Mouse (Mus musculus): ENCODE measurements around the gene Gm6377. TPM values are rescaled to one million over a fixed set of nuclear protein-coding genes. Genes with fewer than 3 reads are reported as not detected.

Gene Gm6377
- 0.05 and 0.06 TPM in 2 replicates for polyA plus RNA-seq (2015; fragmentation: Nextera tagmentation; extraction: Ambion mirVana)

DNA sequence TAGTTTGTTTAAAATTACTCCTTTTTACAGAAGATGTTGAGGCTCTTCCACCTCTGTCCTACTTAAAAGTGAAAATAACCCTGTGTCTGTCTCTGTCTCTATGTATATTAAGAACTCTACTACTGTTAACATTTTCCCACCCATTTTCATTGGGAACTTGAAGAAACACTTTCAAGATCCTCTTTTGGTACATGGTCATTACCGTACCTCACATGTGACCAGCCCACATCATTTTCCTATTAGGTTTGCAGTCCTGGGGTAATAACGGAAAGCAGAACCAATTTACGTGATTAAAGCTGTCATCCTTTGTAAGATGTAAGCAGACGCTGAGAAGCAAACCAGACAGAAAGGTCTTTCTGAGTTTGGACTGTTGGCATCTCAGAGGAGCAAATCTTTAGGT lies at the start of gene Gm6377:
TSS of gene Gm6377 (plus strand) at position 289 of the 400 bp plus-strand sequence.
- WGBS = 84% methylated on average over 4 of the region's 4 CpGs
- Histone ChIP-seq H3K4me2 (no peak within 1 kb of the TSS), H3K4me3 (no peak within 1 kb of the TSS), H3K27me3 (no peaks in the 10 kb centered on the region), H3K4me1 (replicated peaks) (no peaks in the 10 kb centered on the region), H3K27ac (replicated peaks) (no peak within 1 kb of the TSS), H3K9me3 (no peaks in the 10 kb centered on the region), H3K9ac (no peak within 1 kb of the TSS), H3K36me3 (no peaks in the 10 kb centered on the region)
- ATAC-seq (ENCODE audit: low FRiP score, low read depth) = no peak

- Histone ChIP-seq H3K4me1 (replicated peaks) (no peaks in the 10 kb centered on the region), H3K4me3 (no peak overlapping the region), H3K9ac (no peak overlapping the region), H3K36me3 (no peaks in the 10 kb centered on the region), H3K4me2 (no peak overlapping the region), H3K9me3 (no peaks in the 10 kb centered on the region), H3K27ac (replicated peaks) (no peak overlapping the region), H3K27me3 (no peaks in the 10 kb centered on the region)
- ATAC-seq (ENCODE audit: low FRiP score, low read depth) = no peak
- whole genome bisulfite sequencing = 96% methylated on average over 3 of the region's 3 CpGs
Measured at GRCm38 (mm10) chrX:109147108-109147507, 49.4 kb upstream of the Gm6377 start.

GRCm38 (mm10) chrX:109151228-109151627 lies 45.3 kb upstream of the Gm6377 start:
- H3K27me3 ChIP-seq = no peaks in the 10 kb centered on the region
- H3K27ac ChIP-seq (replicated peaks) = no peak overlapping the region
- no peak overlapping the region for H3K4me3 ChIP-seq
- H3K4me2 ChIP-seq = no peak overlapping the region
- no peaks in the 10 kb centered on the region for H3K9me3 ChIP-seq
- no peaks in the 10 kb centered on the region for H3K36me3 ChIP-seq
- no peaks in the 10 kb centered on the region for H3K4me1 ChIP-seq (replicated peaks)
- ATAC-seq (ENCODE audit: low FRiP score, low read depth) = no peak
- no peak overlapping the region for H3K9ac ChIP-seq
- 94% methylated on average over 2 of the region's 2 CpGs for WGBS

DNA sequence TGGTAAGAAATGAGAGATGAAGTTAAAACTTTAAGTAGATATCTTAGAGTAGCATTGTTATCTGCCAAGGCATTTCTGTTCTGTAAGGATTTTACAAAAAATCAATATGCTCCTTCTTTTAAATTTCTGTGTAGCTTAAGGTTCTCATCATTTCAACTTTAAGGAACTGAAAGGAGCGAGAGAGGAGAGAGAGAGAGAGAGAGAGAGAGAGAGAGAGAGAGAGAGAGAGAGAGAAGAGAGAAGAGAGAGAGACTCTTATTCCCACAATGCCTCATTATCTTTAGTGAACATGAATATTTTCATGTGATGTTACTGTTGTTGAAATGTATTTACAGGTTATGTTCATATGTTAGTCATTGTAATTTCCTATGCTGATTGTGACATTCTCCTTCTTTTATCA lies 36.2 kb upstream of the Gm6377 start:
- H3K36me3 ChIP-seq = no peaks in the 10 kb centered on the region
- no peak for ATAC-seq (ENCODE audit: low FRiP score, low read depth)
- H3K9me3 ChIP-seq = no peaks in the 10 kb centered on the region
- H3K27me3 ChIP-seq = no peaks in the 10 kb centered on the region
- 89% methylated on average over 1 of the region's 1 CpGs for WGBS
- H3K27ac ChIP-seq (replicated peaks) = no peak overlapping the region
- H3K9ac ChIP-seq = no peak overlapping the region
- no peak overlapping the region for H3K4me2 ChIP-seq
- no peak overlapping the region for H3K4me3 ChIP-seq
- no peaks in the 10 kb centered on the region for H3K4me1 ChIP-seq (replicated peaks)

GRCm38 (mm10) chrX:109160901-109161300 lies 35.7 kb upstream of the Gm6377 start:
- H3K36me3 ChIP-seq = no peaks in the 10 kb centered on the region
- no peak overlapping the region for H3K4me3 ChIP-seq
- H3K9me3 ChIP-seq = no peaks in the 10 kb centered on the region
- no peak overlapping the region for H3K4me2 ChIP-seq
- no peak for ATAC-seq (ENCODE audit: low FRiP score, low read depth)
- 88% methylated on average over 4 of the region's 4 CpGs for WGBS
- H3K27ac ChIP-seq (replicated peaks) = no peak overlapping the region
- H3K4me1 ChIP-seq (replicated peaks) = no peaks in the 10 kb centered on the region
- H3K27me3 ChIP-seq = no peaks in the 10 kb centered on the region
- no peak overlapping the region for H3K9ac ChIP-seq

DNA sequence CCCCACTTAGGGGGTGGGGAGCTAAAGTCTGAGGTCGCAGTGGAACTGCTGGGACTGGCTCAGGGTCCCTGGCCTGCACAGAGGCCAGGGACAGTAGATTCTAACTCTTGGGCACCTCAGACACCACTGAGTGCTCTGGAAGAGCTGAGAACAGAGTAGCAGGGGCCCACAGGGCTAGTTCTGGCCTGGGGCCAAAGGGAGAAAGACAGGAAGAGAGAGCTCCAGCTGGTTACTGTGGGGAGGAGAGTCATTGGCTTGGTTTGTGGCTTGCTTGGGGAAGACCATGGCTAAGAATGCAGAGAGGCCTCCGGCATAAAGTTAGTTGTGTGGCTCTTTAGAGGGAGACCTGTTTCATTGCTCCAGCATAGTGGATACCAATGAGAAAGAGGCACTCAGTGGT lies 21.5 kb upstream of the Gm6377 start:
- H3K27ac ChIP-seq (replicated peaks) = no peak overlapping the region
- no peak overlapping the region for H3K4me3 ChIP-seq
- no peaks in the 10 kb centered on the region for H3K36me3 ChIP-seq
- ATAC-seq (ENCODE audit: low FRiP score, low read depth) = no peak
- H3K9me3 ChIP-seq = no peaks in the 10 kb centered on the region
- H3K9ac ChIP-seq = no peak overlapping the region
- no peak overlapping the region for H3K4me2 ChIP-seq
- H3K4me1 ChIP-seq (replicated peaks) = no peaks in the 10 kb centered on the region
- no peaks in the 10 kb centered on the region for H3K27me3 ChIP-seq
- WGBS = 61% methylated on average over 2 of the region's 2 CpGs

GRCm38 (mm10) chrX:109175470-109175869 lies 21.1 kb upstream of the Gm6377 start:
- ATAC-seq (ENCODE audit: low FRiP score, low read depth) = no peak
- Histone ChIP-seq H3K9ac (no peak overlapping the region), H3K4me2 (no peak overlapping the region), H3K27ac (replicated peaks) (no peak overlapping the region), H3K4me1 (replicated peaks) (no peaks in the 10 kb centered on the region), H3K4me3 (no peak overlapping the region), H3K27me3 (no peaks in the 10 kb centered on the region), H3K9me3 (no peaks in the 10 kb centered on the region), H3K36me3 (no peaks in the 10 kb centered on the region)
- WGBS = 38% methylated on average over 3 of the region's 3 CpGs

DNA sequence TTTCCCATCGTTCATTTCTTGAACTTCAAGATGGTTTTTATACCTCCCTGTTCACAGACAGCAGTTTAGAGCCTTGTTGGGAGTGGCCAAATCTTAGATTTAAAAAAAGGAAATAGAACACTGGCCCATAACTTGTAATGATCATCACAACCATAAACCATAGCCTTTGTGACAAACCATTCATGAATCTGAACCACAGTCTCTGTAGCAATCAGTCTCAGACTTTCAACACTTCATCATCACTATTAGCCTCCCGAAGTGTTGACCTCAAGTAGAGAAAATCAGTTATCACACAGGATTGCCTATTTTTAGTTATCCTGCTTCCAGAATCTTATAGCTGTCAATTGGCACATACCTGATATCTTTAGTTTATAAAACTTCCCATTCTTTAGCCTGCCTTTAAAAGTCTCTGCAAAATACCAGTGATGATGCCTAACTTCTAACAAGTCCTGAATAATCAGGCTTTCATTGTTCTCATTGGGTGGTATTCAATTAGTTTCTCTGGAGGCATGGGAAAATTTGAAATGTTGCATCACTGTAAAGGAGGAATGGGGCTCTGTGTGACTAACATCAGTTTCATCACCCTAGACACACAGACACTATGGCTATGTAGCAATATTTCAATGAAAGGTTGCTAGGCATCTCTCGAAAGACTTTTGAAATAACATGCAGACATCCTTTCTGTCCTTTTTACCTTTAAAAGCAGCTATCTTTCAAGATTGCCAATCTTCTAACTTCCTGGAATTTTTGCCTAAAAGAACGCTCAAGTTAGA lies 11.7 kb upstream of the Gm6377 start:
- ATAC-seq (ENCODE audit: low FRiP score, low read depth) = no peak
- H3K4me2 ChIP-seq = no peak overlapping the region
- 87% methylated on average over 4 of the region's 4 CpGs for WGBS
- no peaks in the 10 kb centered on the region for H3K36me3 ChIP-seq
- H3K9ac ChIP-seq = no peak overlapping the region
- H3K4me3 ChIP-seq = no peak overlapping the region
- no peaks in the 10 kb centered on the region for H3K9me3 ChIP-seq
- H3K27ac ChIP-seq (replicated peaks) = no peak overlapping the region
- no peaks in the 10 kb centered on the region for H3K27me3 ChIP-seq
- no peaks in the 10 kb centered on the region for H3K4me1 ChIP-seq (replicated peaks)

- no peaks in the 10 kb centered on the region for H3K4me1 ChIP-seq (replicated peaks)
- H3K4me2 ChIP-seq = no peak overlapping the region
- no peak overlapping the region for H3K4me3 ChIP-seq
- no peaks in the 10 kb centered on the region for H3K27me3 ChIP-seq
- no peak for ATAC-seq (ENCODE audit: low FRiP score, low read depth)
- no peak overlapping the region for H3K9ac ChIP-seq
- 92% methylated on average over 4 of the region's 4 CpGs for WGBS
- H3K36me3 ChIP-seq = no peaks in the 10 kb centered on the region
- H3K9me3 ChIP-seq = no peaks in the 10 kb centered on the region
- H3K27ac ChIP-seq (replicated peaks) = no peak overlapping the region
Measured at GRCm38 (mm10) chrX:109189607-109190006, 6.9 kb upstream of the Gm6377 start.

- WGBS = 68% methylated on average over 4 of the region's 4 CpGs
- Histone ChIP-seq H3K27ac (replicated peaks) (no peak overlapping the region), H3K27me3 (no peaks in the 10 kb centered on the region), H3K4me1 (replicated peaks) (no peaks in the 10 kb centered on the region), H3K9me3 (no peaks in the 10 kb centered on the region), H3K4me2 (no peak overlapping the region), H3K4me3 (no peak overlapping the region), H3K36me3 (no peaks in the 10 kb centered on the region), H3K9ac (no peak overlapping the region)
- ATAC-seq (ENCODE audit: low FRiP score, low read depth) = no peak
Measured at GRCm38 (mm10) chrX:109190969-109191368, 5.6 kb upstream of the Gm6377 start.

DNA sequence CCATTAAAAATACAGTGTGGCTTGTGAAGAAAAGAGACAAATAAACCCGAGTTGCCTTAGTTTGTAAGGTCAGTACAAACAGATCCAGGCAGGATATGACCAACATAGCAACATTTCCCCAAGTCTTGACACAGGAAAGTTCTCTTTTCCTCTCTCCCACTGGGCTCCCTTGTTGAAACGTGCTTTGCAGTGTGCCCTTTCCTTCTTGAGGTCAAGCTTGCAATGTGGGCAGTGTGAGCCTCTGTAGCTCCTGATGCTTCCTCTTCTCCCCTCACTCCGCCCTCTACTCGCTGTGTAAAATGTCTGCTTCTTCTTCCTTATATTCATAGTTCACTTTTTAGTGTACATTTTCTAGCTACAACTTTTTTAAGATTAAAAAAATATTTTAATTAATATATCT lies 5.1 kb upstream of the Gm6377 start:
- no peaks in the 10 kb centered on the region for H3K9me3 ChIP-seq
- no peaks in the 10 kb centered on the region for H3K4me1 ChIP-seq (replicated peaks)
- no peaks in the 10 kb centered on the region for H3K36me3 ChIP-seq
- no peaks in the 10 kb centered on the region for H3K27me3 ChIP-seq
- no peak overlapping the region for H3K4me2 ChIP-seq
- no peak for ATAC-seq (ENCODE audit: low FRiP score, low read depth)
- no peak overlapping the region for H3K27ac ChIP-seq (replicated peaks)
- WGBS = 66% methylated on average over 4 of the region's 4 CpGs
- no peak overlapping the region for H3K4me3 ChIP-seq
- H3K9ac ChIP-seq = no peak overlapping the region

DNA sequence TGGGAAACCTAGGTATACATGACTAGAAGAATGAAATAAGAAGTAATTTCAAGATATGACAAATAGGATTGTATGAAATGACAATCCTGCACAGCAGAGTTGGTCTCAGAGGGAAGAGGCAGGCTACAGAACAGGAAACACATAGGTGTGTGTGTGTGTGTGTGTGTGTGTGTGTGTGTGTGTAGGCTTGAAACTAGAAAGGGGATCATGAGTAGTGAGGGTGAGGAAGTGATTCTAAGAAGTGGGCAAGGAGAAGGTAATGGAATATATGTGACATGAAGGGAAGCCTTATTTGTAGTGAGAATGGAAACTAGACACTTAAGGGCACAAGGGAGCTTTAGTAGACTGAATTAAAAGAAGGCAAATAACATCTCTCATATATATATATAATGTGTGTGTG lies 11.3 kb downstream of the Gm6377 start:
- H3K27me3 ChIP-seq = no peaks in the 10 kb centered on the region
- no peak overlapping the region for H3K9ac ChIP-seq
- ATAC-seq (ENCODE audit: low FRiP score, low read depth) = no peak

GRCm38 (mm10) chrX:109228720-109229119 lies 32.2 kb downstream of the Gm6377 start:
- Histone ChIP-seq H3K9me3 (no peaks in the 10 kb centered on the region), H3K4me2 (no peak overlapping the region), H3K27ac (replicated peaks) (no peak overlapping the region), H3K4me1 (replicated peaks) (no peaks in the 10 kb centered on the region), H3K9ac (no peak overlapping the region), H3K4me3 (no peak overlapping the region), H3K27me3 (no peaks in the 10 kb centered on the region), H3K36me3 (no peaks in the 10 kb centered on the region)
- 96% methylated on average over 1 of the region's 1 CpGs for WGBS
- no peak for ATAC-seq (ENCODE audit: low FRiP score, low read depth)

More for the DNA sequence above, 11.3 kb downstream of the Gm6377 start:
- Histone ChIP-seq H3K9me3 (no peaks in the 10 kb centered on the region), H3K27ac (replicated peaks) (no peak overlapping the region), H3K4me2 (no peak overlapping the region), H3K4me1 (replicated peaks) (no peaks in the 10 kb centered on the region), H3K4me3 (no peak overlapping the region), H3K36me3 (no peaks in the 10 kb centered on the region)

Data from hindbrain, embryonic 15.5 days (tissue).